Mouse (Mus musculus): ENCODE measurements at regions not wholly inside any gene's neighbourhood (a gene's known extent, or its start where the extent isn't known, plus 50 kb on each side); places are given as distances from the start of the nearest gene placed in this dataset.

- TF ChIP-seq EP300 (IDR thresholded peaks at IDR 0.05) = no peak
- TF ChIP-seq CTCF (IDR thresholded peaks at IDR 0.05) = no peak
Observed at GRCm38 (mm10) chrX:14279312-14279711, 68.4 kb downstream of the H2al1n start.
